Mouse (Mus musculus): ENCODE data around the gene Repin1. TPM values are rescaled to one million over a fixed set of nuclear protein-coding genes. Genes with fewer than 3 reads are reported as not detected.
"Not testable (repeated sequence)": the region's sequence is repeated elsewhere in the genome, so short reads cannot be mapped to it uniquely, and the experiment has no call there.

Repin1 gene
- total RNA-seq, 2 experiments from 2014 or later = 30.6 to 31.9 TPM

DNA sequence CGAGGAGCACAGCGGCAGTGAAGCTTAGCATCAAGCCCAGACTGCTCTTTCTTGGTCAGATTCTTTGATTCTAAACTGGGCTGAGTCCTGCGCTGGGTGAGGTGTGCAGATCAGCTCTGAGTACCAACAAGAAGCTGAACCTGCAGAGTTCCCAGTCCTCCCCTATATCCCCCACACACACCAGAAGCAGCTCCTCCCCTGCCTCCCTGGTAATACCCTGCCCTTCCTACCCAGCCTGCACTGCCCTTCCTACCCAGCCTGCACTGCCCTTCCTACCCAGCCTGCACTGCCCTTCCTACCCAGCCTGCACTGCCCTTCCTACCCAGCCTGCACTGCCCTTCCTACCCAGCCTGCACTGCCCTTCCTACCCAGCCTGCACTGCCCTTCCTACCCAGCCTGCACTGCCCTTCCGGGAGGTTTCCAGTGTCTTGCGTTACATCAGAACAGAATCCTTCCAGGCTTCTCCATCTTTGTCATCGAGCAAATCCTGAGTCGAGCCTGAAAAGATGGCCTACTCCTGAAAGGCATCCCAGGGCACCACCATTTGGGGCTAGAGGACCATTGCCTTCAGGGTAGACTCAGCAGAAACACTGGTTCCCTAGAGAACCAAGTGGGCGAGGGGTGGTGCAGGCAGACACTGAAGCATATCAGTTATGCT is 28.6 kb downstream of the Repin1 start:
- not testable (repeated sequence) for DNase-seq (ENCODE audit: low spot score)

GRCm38 (mm10) chr6:48623460-48623859 is 29.8 kb downstream of the Repin1 start:
- no peak for DNase-seq (ENCODE audit: low spot score)

DNA sequence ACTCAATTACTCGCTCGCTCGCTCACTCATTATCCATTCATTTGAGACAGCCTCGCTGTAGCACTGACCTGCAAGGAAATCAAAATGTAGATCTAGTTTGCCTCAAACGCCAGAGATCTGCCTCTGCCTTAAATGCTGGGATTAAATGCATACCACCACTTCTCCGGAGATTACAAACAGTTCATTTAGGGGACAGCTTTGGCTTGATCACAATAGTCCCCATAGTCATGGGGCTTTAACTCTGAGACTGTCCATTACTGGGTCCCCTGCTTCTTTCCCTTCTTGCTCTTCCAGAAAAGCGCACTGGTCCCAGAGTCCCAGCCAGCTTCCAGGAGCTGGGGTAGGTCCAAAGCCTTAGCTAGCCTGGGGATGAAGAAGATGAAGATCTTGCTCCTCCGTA is 32.8 kb downstream of the Repin1 start, which contains the start of gene AI854703:
TSS of gene AI854703 (plus strand) at position 301 of the 400 bp plus-strand sequence.
- DNase-seq (ENCODE audit: low spot score) = no peak

- peak; percentile 38 for DNase-seq (ENCODE audit: low spot score)
Observed at GRCm38 (mm10) chr6:48626984-48627383, 33.3 kb downstream of the Repin1 start.

GRCm38 (mm10) chr6:48627511-48627924 is 33.8 kb downstream of the Repin1 start:
- no peak for DNase-seq (ENCODE audit: low spot score)

- DNase-seq (ENCODE audit: low spot score) = no peak
Observed at GRCm38 (mm10) chr6:48628377-48628776, 34.7 kb downstream of the Repin1 start.

DNA sequence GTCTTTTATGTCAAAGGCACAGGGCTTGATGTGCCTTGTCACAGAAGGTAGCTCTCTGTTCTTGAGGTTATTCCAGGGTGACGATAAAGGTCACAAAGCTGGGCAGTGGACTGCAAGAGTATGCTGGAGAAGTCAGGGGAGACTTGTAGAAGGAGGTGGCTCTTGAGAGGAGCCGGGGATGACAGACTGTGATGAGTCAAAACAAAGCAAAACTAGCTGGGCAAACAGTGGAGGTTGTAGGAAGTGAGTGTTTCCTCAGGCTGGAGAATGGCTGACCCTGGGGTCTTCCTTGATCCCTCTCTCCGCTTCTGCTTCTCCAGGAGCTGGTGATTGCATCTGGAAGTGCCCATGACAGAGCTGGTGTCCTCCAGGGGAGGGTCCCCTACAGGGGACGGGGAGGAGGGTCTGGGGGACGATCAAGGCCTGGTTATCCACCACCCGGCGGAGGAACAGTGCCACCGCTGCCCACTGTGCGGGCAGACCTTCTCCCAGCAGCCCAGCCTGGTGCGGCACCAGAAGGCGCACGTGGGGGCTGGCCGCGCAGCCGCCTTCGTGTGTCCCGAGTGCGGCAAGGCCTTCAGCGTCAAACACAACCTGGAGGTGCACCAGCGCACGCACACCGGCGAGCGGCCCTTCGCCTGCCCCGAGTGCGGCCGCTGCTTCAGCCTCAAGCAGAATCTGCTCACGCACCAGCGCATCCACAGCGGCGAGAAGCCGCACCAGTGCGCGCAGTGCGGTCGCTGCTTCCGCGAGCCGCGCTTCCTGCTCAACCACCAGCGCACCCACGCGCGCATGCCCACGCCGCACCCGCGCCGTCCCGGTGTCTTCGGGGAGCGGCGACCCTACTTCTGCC is 35.4 kb downstream of the Repin1 start:
- no peak for DNase-seq (ENCODE audit: low spot score)

DNA sequence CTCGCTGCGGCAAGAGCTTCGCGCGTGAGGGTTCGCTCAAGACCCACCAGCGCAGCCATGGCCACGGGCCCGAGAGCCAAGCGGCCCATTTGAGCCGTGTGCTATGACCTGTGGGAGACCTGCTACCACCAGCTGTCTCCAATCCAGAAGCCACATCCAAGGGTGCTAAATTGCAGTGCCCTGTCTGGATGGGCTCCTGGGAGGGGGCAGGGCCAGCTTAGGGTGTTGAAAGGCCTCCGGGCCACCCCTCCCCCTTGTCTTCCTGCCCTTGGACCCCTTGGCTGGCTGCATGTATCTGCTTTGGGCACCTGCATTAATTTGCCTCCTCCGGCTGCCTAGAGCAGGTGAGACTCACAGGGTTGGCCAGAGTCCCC is 36.0 kb downstream of the Repin1 start:
- no peak for DNase-seq (ENCODE audit: low spot score)

- DNase-seq (ENCODE audit: low spot score) = no peak
Observed at GRCm38 (mm10) chr6:48630831-48631230, 37.1 kb downstream of the Repin1 start.

- DNase-seq (ENCODE audit: low spot score) = no peak
Observed at GRCm38 (mm10) chr6:48635105-48635504, 41.4 kb downstream of the Repin1 start.

DNA sequence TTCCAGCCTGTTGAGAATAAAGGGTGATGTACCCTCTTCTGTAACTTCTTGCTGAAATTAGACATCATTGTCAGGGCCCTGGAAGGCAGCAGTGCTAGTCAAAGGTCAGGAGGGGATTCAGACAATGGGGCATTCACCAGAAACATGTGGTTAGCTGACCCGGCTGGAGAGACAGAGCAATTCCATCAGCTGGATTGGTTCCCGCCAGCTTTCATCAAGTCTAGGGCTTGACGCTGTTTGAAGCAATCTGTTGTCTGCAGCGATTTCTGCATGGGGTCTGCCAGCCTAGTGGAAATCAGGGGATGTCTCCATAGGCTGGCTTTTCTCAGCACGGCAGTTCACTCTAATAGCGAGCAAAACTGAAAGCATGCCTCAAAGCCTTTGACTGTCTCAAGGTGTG is 42.8 kb downstream of the Repin1 start:
- no peak for DNase-seq (ENCODE audit: low spot score)

DNA sequence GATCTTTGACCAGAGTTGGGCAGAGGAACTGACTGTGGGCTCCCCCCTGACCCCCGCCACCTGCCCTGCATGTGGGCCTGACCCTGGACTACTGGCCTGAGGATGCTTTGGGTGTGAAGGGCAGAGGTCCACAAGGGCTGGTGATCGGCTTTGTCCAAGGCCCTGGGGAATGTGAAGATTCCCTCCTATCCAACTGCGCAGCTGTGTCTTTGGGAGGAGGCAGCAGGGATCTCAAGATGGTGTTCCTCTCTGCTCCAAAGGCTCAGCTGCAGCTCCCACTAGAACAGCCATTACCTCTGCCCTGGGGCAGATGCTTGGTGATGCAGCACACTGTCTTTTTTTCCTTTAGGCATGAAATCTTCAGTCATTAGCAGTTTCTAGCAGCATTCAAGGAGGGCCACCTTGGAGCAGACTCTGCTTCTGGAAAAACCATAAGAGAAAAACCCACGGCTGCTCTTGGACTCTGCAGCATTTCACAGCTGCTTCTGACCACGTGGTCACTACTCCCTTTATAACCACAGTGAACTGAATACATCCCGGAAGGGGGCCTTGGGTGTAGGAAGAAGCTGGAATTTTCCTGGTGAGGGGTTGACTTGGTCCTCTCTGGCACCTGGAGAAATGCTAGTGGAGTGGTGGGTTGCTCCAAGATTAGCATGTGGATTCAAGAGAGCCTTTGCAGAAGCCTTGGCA is 44.3 kb downstream of the Repin1 start:
- no peak for DNase-seq (ENCODE audit: low spot score)

DNA sequence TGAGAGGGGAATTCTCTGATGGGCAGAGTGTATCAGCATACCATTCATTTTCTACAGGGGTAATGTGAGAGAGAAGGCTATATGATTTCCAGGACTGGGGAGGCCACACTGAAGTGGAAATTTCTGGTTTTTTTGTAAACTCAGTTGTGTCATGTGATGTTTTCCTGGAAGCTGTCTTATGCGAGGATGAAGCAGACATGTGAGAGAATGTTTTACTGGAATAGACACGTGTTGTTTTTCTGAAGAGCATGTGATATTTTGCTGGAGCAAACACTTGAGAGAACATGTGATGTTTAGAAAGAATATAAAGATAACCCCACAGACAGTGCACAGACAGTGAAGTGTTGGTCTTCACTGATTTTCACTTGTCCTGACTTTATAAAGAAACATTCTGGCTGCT is 44.9 kb downstream of the Repin1 start:
- DNase-seq (ENCODE audit: low spot score) = no peak

DNA sequence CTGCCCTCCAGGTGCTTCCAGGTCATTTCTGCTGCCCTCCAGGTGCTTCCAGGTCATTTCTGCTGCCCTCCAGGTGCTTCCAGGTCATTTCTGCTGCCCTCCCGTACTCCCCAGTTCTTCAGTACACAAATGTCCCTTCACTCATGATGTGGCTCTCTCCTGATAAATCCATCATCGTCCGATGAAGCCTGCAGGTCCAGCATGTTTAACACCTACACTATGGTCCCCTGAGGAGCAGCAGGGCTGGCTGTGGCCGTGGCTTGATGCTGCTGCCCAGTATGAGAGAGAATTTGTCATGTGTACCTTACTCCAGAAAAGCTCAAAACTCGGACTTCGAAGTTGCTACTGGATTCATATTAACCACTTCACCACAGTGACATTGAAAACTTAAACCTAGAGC is 47.7 kb downstream of the Repin1 start:
- no peak for DNase-seq (ENCODE audit: low spot score)

GRCm38 (mm10) chr6:48642764-48643292 is 49.1 kb downstream of the Repin1 start:
- peak; percentile 52 for DNase-seq (ENCODE audit: low spot score)

GRCm38 (mm10) chr6:48645660-48646308 is 52.1 kb downstream of the Repin1 start:
- DNase-seq (ENCODE audit: low spot score) = peak; percentile 73

DNA sequence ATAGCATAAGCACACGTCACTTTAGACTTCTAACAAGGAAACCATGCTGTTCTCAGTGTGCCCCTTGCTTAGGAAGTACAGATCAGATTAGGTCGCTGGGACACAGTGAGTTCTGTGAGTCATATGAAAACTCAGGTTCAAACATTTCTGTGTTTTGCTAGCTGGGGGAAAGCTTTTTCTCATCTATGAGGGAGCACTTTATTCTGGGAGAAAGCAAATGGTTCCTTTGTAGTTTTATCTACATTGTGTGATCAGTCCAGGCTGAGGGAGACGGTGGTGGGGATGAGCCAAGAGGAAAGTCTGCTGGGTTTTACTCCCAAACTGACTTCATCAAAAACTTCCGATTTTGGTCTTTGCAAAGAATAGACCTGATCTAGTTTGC is 52.6 kb downstream of the Repin1 start:
- no peak for DNase-seq (ENCODE audit: low spot score)

DNA sequence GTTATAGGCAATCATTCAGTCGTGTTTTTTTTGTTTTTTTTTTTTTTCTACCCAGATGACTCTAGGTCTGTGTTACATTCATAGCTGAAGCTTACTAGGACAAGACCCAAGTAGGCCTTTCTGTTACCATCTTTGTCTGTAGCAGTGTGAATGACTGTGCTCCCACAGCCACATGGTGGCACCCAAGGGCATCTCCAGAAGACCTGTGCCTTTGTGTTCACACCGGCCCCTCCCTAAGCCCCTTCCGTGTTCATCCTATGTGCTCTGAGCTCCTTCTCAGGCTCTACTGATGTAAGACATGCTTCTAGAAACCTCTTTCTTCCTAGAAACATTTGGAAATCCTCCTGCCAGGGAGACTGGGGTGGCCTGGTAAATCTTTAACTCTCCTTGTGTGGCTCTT is 53.3 kb downstream of the Repin1 start, which contains the start of gene Gimap8:
TSS of gene Gimap8 (plus strand) at position 240 of the 400 bp plus-strand sequence.
- DNase-seq (ENCODE audit: low spot score) = no peak

GRCm38 (mm10) chr6:48647611-48648010 is 53.9 kb downstream of the Repin1 start:
- no peak for DNase-seq (ENCODE audit: low spot score)
